Mouse (Mus musculus) urinary bladder, postnatal 36 days (tissue): ENCODE measurements around the gene Klhdc10.

Experiments used
- DNase-seq, 2 experiments: peaks; one replicate each; pipeline ENCODE4 v3.0.0; 2022; ENCODE audit warnings: low spot score in 2 of 2, mixed read lengths in 1 of 2

The Klhdc10 gene

GRCm38 (mm10) chr6:30402091-30402491 lies 423 bp downstream of the Klhdc10 start:
- no peak for DNase-seq

- peak; percentile 35 to 44 for DNase-seq
Observed at GRCm38 (mm10) chr6:30403465-30403864, 1.8 kb downstream of the Klhdc10 start.

- no peak for DNase-seq
Observed at GRCm38 (mm10) chr6:30404671-30405070, 3.0 kb downstream of the Klhdc10 start.

DNA sequence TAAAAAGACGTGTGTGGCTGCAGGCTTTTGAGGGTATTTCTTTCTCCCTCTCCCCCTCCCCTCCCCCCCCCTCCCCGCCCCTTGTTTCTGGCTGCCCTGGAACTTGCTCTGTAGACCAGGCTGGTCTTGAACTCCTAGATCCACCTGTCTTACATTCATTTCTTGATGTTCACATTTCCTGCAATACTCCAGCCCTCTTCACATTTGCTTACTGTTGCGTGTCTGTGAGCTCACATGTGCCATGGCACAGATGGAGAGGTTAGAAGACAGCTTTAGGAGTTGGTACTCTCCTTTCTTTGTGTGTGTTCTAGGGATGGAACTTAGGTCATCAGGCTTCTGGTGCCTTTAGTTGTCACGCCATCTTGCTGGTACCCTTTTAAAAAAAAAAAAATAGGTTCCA lies 6.6 kb downstream of the Klhdc10 start:
- DNase-seq = no peak

DNA sequence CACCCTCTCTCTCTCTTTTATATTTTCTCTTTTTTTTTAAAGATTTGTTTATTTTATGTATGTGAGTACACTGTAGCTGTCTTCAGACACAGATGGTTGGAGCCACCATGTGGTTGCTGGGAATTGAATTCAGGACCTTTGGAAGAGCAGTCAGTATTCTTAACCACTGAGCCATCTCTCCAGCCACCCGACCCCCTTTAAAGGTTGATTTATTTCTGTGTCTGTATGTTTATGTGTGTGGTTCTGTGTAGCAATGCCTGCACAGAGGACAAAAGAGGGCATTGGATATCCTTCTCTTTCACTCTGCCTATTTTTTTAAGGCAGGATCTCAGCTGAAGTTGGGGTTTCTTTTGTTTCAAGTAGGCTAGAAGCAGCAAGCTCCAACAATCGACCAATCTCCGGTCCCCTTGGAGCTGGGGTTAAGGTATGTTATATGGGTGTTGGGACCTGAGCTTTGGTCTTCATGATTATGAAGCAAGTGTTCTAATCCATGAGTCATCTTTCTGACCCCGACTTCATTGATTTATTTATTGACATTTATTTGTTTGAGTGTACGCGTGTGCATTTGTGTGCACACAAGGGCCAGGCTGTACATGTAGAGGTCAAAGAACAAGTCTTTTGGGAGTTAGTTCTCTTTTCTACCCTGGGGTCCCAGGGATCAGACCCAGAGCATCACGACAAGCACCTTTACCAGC lies 7.9 kb downstream of the Klhdc10 start:
- DNase-seq = no peak

- DNase-seq = no peak
Observed at GRCm38 (mm10) chr6:30411311-30411710, 9.6 kb downstream of the Klhdc10 start.

DNA sequence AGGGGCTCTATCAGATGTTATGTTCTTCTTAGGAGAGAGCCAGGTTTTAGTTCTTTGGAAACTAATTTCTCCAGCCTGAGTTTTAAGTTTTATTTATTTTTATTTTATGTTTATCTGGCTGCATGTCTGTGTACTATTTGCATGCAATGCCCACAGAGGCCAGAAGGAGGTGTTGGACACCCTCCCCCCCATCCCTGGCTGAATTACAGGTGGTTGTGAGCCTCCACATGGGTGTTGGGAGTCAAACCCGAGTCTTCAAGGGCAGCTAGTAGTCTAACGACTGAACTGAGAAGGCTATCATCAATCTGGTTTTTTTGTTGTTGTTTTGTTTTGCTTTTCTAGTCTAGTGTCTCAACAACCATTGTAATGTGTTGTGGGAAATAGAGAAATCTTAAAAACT lies 14.5 kb downstream of the Klhdc10 start:
- no peak for DNase-seq

GRCm38 (mm10) chr6:30416801-30417200 lies 15.1 kb downstream of the Klhdc10 start:
- no peak for DNase-seq

DNA sequence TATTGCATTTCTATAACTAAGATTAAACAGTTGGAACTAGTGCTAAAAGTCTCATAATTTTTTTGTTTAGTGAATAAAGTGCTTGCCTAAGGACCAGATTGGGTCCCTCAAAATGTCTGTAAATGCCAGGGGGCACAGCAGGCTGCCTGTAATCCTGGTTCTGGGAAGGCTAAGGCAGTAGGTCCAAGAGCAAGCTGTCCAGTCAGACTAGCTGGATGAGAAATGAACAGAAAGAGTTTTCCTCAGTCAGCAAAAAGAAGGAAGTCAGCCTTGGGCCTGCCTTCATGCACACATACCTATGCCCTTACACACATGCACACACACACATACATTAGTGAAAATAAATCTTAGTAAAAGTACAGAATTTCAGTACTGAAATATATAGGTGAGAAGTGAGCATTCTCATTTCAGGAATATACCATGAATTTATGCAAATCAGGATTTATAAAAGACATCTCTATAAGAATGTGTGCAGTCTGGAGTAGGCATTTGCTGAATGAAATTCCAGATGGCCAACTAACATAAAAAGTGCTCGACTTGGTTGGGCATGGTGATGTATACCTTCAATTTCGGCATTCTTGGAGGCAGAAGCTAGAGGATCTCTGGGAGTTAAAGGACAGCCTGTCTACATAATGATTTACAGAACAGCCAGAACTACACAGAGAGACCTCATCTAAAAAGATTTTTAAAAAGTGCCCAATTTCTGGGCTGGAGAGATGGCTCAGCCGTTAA lies 31.0 kb downstream of the Klhdc10 start:
- DNase-seq = no peak

DNA sequence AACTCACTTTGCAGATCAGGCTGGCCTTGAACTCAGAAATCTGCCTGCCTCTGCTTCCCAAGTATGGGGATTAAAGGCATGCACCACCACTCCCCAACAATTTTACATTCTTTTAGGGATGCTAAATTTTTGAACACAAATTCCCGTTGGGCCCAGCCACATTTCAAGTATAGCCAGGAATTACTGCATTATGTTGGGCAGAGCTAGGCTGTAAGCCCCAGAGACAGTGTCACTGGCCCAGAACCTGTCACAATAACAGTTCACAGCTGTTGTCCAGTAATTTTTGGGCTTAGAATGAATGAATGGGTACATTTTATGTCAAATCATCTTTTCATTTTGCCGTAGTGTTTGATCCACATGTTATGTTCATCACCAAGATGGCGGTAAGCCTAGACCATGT lies 34.8 kb downstream of the Klhdc10 start:
- DNase-seq = no peak

GRCm38 (mm10) chr6:30437054-30437453 lies 35.4 kb downstream of the Klhdc10 start:
- no peak for DNase-seq

GRCm38 (mm10) chr6:30439576-30439975 lies 37.9 kb downstream of the Klhdc10 start:
- no peak for DNase-seq

- no peak for DNase-seq
Observed at GRCm38 (mm10) chr6:30456991-30457390, 55.3 kb downstream of the Klhdc10 start.

GRCm38 (mm10) chr6:30458626-30459025 lies 57.0 kb downstream of the Klhdc10 start:
- no peak for DNase-seq

DNA sequence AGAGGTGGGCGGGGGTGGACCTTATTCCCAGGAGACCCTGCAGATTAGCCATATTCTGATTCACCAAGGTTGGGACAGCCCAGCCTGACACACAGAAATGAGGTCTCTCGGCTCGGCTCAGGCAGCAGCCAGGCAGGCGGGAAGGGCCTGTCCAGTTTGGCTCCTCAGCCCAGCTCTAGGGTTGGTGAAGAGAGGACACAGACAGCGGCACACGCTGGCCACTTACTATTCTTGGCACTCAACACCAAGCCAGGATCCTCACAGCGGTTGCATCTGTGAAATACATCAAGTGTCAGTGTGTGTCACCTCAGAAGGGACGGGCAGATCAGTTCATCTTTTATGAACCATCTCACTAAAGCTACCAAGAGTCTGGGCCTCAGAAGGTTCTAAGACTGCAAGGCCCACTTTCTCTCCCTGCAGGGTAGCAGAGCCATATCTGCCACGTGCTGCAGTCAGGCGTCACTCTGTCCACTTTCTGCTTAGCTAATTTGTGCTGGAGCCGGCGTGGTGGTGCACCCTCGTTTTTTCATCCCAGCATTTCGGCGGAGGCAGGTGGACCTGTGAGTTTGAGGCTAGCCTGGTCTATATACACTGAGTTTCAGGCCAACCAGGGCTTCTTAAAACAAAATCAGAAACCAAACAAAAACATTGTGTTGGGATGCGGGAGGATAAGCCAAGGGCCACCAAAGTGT lies 57.5 kb downstream of the Klhdc10 start:
- DNase-seq = no peak

DNA sequence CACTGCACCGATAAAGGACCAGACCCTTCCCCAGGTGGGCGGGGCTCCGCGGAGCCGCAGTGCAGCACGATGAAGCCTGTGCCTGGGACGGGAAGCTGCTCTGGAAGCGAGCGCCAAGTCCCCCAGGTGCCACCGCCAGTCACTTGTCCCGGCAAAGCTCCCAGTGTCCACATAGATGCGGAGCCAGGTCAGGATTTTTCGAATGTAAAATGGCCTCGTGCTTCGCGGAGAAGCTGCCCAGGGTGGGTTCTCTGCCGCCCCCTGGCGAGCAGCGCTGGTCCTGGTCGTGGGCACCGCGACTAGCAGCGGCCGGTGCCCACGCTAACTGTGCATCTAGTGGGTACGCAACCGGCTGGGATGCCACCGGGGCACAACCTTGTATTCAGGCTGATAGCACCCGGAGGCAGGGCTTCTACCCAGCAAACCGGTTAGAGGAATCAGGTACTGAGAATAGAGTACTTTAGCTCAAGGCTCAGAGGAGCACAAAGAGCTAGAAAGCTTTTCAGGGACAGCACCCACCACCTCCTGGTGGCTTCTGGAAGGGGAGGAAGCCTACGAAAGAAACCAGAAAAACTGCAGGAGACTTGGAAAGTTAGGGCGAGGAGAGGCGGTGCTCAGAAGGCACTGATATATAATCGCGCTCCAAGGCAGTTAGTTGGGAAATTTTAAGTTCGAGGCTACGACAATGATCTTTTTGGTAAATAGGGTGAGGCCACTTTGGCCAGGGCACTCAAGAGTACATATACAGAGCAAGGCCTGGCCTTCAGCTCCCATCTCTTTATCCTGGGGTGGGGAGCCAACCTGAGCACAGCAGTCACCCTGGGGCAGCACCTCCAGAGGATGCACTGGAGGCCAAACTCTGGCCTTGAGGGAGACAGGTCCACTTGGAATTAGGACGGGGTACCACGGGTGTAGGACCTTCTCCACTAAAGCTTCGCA lies 58.4 kb downstream of the Klhdc10 start:
- DNase-seq = peak; percentile 58 to 69

- DNase-seq = no peak
Observed at GRCm38 (mm10) chr6:30460750-30461446, 59.2 kb downstream of the Klhdc10 start.

DNA sequence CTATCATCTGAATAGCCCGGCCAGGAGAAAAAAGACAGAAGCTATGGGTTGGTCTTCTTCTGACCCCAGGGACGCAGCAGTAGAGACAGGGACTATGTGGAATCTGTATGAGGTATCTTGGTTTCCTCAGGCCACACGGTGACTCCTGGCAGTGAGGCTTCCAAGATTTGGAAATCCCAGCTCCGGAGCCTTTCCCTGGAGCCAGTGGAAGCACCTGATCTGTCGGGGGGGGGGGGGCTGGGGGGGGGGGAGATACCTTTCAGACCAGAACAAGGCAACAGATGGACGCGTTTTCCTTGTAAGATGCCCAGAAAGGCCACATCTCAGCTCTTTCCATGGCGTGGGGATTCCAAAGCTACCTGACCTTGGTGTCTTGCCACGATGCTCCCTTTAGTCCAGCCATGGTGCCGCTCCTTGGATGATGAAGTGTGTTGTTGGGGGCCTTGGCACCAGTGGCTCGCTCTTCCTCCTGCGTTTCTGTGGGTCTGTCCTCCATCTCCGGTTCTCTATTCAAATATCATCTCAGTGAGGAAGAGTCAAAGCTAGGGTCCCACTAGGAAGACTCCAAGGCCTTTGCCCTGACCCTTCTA lies 60.2 kb downstream of the Klhdc10 start:
- no peak for DNase-seq

DNA sequence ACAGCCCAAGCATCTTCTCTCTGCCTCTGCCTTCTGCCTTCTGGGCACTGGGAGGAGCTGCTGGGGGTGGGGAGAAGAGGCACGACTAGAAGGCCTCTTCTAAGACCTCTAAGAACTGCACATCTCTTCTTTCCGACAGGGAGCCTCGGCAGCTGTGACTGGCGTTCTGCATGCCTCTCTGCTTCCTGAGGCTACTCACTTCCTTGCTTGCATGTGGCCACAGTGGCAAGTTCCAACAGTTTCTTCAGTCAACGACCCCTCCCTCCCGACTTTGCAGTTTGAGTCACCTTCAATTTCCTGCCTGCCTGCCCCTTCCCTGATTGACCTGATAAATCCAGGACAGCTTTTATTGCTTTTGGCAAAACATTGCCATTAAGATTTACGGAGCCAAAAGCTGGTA lies 61.2 kb downstream of the Klhdc10 start:
- DNase-seq = peak; percentile 43 to 50

GRCm38 (mm10) chr6:30465586-30465985 lies 63.9 kb downstream of the Klhdc10 start:
- no peak for DNase-seq

DNA sequence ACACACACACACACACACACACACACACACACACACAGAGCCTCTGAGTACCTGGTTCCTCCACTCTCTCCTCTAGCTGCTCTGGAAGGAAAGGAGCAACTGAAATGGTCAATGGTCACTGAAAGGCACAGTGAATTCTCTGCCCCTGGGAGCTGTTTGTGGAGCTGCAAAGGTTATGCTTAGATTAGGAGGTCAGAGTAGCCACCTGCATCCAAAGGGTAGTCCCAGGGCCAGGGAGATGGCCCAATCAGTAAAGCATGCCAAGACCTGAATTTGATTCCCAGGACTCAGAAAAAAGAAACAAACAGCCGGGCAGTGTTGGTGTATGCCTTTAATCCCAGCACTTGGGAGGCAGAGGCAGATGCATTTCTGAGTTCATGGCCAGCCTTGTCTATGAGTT lies 66.4 kb downstream of the Klhdc10 start:
- DNase-seq = no peak
